Mouse (Mus musculus): ENCODE data around the gene Mtmr3. TPM values are rescaled to one million over a fixed set of nuclear protein-coding genes. Genes with fewer than 3 reads are reported as not detected.

Gene Mtmr3
- polyA plus RNA-seq, 1 experiment from 2014 or later = 25.6 TPM

DNA sequence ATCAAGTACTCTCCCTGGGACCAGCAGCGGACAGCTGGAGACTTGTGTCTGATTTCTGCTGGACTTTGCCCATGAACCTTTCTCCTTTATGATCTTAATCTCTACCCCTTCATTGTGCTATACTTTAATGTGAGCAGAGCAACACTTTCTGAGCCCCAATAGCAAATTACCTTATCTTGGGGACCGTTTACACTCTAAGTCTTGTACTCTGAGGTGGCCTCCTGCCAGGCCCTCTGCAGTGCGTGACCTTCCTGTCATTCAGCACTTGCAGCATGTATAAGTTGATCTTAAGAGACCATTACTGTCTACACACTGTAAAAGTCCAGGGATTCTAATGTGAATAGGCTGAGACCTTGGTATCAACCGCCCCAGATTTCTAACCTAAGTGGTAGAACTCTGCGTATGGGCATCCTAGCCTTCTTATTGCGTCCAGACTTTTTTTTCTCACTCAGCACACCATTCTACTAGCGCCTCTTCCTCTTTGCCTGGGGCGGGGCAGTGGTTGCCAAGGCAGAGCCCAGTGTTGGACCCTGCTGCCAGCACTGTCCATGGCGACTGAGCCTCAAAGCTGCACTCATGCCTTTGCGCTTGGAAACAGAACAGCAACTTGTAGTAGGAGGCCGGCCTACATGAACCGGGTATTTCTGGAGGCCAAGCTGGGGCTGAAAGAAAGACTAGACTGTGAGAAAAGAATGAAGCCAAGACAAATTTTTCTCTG lies 142.0 kb downstream of the Mtmr3 start:
- ATAC-seq (replicated peaks; ENCODE audit: low FRiP score) = no peak
- 89% methylated on average over 12 of the region's 12 CpGs for WGBS
- Histone ChIP-seq H3K36me3 (no peaks in the 10 kb centered on the region), H3K27ac (no peak overlapping the region), H3K4me2 (no peak overlapping the region), H3K27me3 (0 out of 2 replicates have a peak, but pooled peaks cover 3% of the 10 kb centered on the region), H3K9me3 (replicated peaks) (no peaks in the 10 kb centered on the region), H3K9ac (no peak overlapping the region), H3K4me3 (replicated peaks) (no peak overlapping the region), H3K4me1 (no peaks in the 10 kb centered on the region)

DNA sequence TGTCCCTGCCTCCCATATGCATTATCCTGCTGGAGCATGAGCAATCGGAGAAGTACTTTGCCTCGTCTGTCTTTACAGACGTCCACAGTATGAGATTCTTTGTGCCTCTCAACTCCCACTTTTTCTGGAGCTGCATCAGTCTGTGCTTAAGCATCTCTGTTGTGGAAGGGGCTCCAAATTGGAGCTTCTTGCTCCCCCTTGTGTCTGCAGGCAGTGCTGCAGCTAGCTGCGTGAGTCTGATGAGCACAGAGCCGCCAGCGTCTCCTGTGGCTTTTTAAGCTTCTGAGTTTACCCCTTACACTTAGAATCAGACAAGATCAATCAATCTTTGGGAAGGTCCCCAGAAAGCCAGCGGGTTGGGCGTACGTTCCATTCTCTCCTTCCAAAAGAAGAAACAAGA lies 143.5 kb downstream of the Mtmr3 start:
- WGBS = 20% methylated on average over 9 of the region's 9 CpGs
- Histone ChIP-seq H3K4me2 (no peak overlapping the region), H3K4me3 (replicated peaks) (no peak overlapping the region), H3K4me1 (no peaks in the 10 kb centered on the region), H3K9me3 (replicated peaks) (no peaks in the 10 kb centered on the region), H3K27me3 (0 out of 2 replicates have a peak, but pooled peaks cover 3% of the 10 kb centered on the region), H3K36me3 (no peaks in the 10 kb centered on the region), H3K27ac (no peak overlapping the region), H3K9ac (no peak overlapping the region)
- ATAC-seq (replicated peaks; ENCODE audit: low FRiP score) = no peak

GRCm38 (mm10) chr11:4446195-4446868 lies 148.3 kb downstream of the Mtmr3 start:
- no peak for ATAC-seq (replicated peaks; ENCODE audit: low FRiP score)
- Histone ChIP-seq H3K27me3 (0 out of 2 replicates have a peak, but pooled peaks cover 2% of the 10 kb centered on the region), H3K4me3 (replicated peaks) (no peak overlapping the region), H3K9me3 (replicated peaks) (no peaks in the 10 kb centered on the region), H3K4me1 (no peaks in the 10 kb centered on the region; the same call in 1 of the 2 replicates), H3K9ac (no peak overlapping the region), H3K4me2 (no peak overlapping the region), H3K27ac (no peak overlapping the region), H3K36me3 (no peaks in the 10 kb centered on the region)
- WGBS = 87% methylated on average over 9 of the region's 9 CpGs

DNA sequence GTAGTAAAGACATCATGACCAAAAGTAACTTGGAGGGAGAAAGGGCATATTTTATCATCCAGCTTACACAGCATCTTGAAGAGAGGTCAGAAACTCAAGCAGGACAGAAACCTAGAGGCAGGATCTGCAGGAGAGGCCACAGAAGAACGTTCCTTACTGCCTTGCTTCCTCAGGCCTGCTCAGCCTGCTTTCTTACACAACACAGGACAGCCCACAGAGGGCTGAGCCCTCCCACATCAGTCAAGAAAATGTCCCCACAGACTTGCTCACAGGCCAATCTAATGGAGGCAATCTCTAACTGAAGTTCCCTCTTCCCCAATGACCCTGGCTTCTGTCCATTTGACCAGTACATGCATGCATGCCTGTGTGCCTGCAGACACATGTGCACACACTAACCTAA lies 152.4 kb downstream of the Mtmr3 start:
- Histone ChIP-seq H3K4me1 (peaks cover 4% of the 10 kb centered on the region), H3K4me2 (no peak overlapping the region), H3K27ac (no peak overlapping the region), H3K36me3 (no peaks in the 10 kb centered on the region), H3K27me3 (no peaks in the 10 kb centered on the region), H3K9me3 (replicated peaks) (no peaks in the 10 kb centered on the region), H3K9ac (no peak overlapping the region), H3K4me3 (replicated peaks) (no peak overlapping the region)
- ATAC-seq (replicated peaks; ENCODE audit: low FRiP score) = no peak
- 43% methylated on average over 1 of the region's 1 CpGs for WGBS

DNA sequence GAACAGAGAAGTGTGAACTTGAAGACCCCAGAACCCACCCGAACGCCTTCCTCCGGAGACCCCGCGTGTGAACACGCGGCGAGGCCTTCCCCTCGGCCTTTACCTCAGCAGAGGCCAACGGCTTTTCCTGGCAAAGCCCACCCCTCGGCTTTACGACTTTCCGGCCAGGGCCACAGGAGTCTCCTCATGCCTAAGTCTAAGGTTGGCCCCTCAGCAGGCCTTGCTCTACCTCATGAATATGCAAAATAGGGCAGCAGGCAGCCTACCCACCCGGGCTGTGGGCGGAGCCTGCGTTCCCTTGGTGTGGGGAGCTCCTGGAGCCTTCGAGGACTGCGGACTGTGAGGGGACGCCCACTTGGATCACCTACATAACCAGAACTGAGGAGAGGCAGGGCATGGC lies 153.7 kb downstream of the Mtmr3 start, which contains the start of gene Hormad2:
Hormad2 (minus strand) TSS at position 128 of the 400 bp plus-strand sequence.
- no peak within 1 kb of the TSS for H3K4me3 ChIP-seq (replicated peaks)
- H3K36me3 ChIP-seq = no peaks in the 10 kb centered on the region
- H3K4me1 ChIP-seq = peaks cover 4% of the 10 kb centered on the region
- H3K9me3 ChIP-seq (replicated peaks) = no peaks in the 10 kb centered on the region
- no peak within 1 kb of the TSS for H3K27ac ChIP-seq
- ATAC-seq (replicated peaks; ENCODE audit: low FRiP score) = no peak; the same call in 1 of the 2 replicates
- H3K4me2 ChIP-seq = 0 out of 2 replicates have a peak within 1 kb of the TSS, but pooled peaks have one; percentile 19
- H3K27me3 ChIP-seq = no peaks in the 10 kb centered on the region
- no peak within 1 kb of the TSS for H3K9ac ChIP-seq
- WGBS = 51% methylated on average over 19 of the region's 19 CpGs

- Histone ChIP-seq H3K4me2 (no peak overlapping the region), H3K4me3 (replicated peaks) (no peak overlapping the region), H3K36me3 (no peaks in the 10 kb centered on the region), H3K9ac (no peak overlapping the region), H3K27me3 (no peaks in the 10 kb centered on the region), H3K27ac (no peak overlapping the region), H3K9me3 (replicated peaks) (no peaks in the 10 kb centered on the region), H3K4me1 (peaks cover 4% of the 10 kb centered on the region)
- ATAC-seq (replicated peaks; ENCODE audit: low FRiP score) = no peak
- WGBS = 57% methylated on average over 2 of the region's 2 CpGs
Observed at GRCm38 (mm10) chr11:4438211-4438610, 156.5 kb downstream of the Mtmr3 start.

- no peak overlapping the region for H3K9ac ChIP-seq
- H3K9me3 ChIP-seq (replicated peaks) = no peaks in the 10 kb centered on the region
- no peak for ATAC-seq (replicated peaks; ENCODE audit: low FRiP score)
- H3K4me2 ChIP-seq = no peak overlapping the region
- H3K36me3 ChIP-seq = no peaks in the 10 kb centered on the region
- H3K27me3 ChIP-seq = no peaks in the 10 kb centered on the region
- WGBS = 77% methylated on average over 1 of the region's 1 CpGs
- peaks cover 4% of the 10 kb centered on the region for H3K4me1 ChIP-seq
- H3K27ac ChIP-seq = no peak overlapping the region
- H3K4me3 ChIP-seq (replicated peaks) = no peak overlapping the region
Observed at GRCm38 (mm10) chr11:4437318-4437717, 157.3 kb downstream of the Mtmr3 start.

- Histone ChIP-seq H3K27ac (no peak overlapping the region), H3K4me3 (replicated peaks) (no peak overlapping the region), H3K4me1 (peaks cover 4% of the 10 kb centered on the region), H3K36me3 (no peaks in the 10 kb centered on the region), H3K27me3 (no peaks in the 10 kb centered on the region), H3K4me2 (no peak overlapping the region), H3K9ac (no peak overlapping the region), H3K9me3 (replicated peaks) (no peaks in the 10 kb centered on the region)
- 67% methylated on average over 3 of the region's 3 CpGs for WGBS
- no peak for ATAC-seq (replicated peaks; ENCODE audit: low FRiP score)
Observed at GRCm38 (mm10) chr11:4436631-4437030, 158.0 kb downstream of the Mtmr3 start.

- 48% methylated on average over 4 of the region's 4 CpGs for WGBS
- Histone ChIP-seq H3K36me3 (no peaks in the 10 kb centered on the region), H3K4me3 (replicated peaks) (no peak overlapping the region), H3K4me2 (no peak overlapping the region), H3K9ac (no peak overlapping the region), H3K27ac (no peak overlapping the region), H3K4me1 (no peaks in the 10 kb centered on the region), H3K9me3 (replicated peaks) (no peaks in the 10 kb centered on the region), H3K27me3 (no peaks in the 10 kb centered on the region)
- no peak for ATAC-seq (replicated peaks; ENCODE audit: low FRiP score)
Observed at GRCm38 (mm10) chr11:4434461-4434860, 160.2 kb downstream of the Mtmr3 start.

Other genes with a start within 250 kb of the Mtmr3 start
- 0.09 and 0.53 TPM in 2 replicates for gene Hormad2, start 153.8 kb downstream of the Mtmr3 start, polyA plus RNA-seq (2015; fragmentation: Nextera tagmentation; extraction: Ambion mirVana)
- gene Gm11032, start 25.2 kb upstream of the Mtmr3 start, polyA plus RNA-seq (2015; fragmentation: Nextera tagmentation; extraction: Ambion mirVana) = not detected in 2 replicates
- gene Ascc2, start 42.9 kb upstream of the Mtmr3 start, polyA plus RNA-seq (2015; fragmentation: Nextera tagmentation; extraction: Ambion mirVana) = 34.5 and 36.5 TPM in 2 replicates
- gene Uqcr10, start 109.5 kb upstream of the Mtmr3 start, polyA plus RNA-seq (2015; fragmentation: Nextera tagmentation; extraction: Ambion mirVana) = 889 and 930 TPM in 2 replicates
- 71.6 and 72.1 TPM in 2 replicates for gene Zmat5, start 109.8 kb upstream of the Mtmr3 start, polyA plus RNA-seq (2015; fragmentation: Nextera tagmentation; extraction: Ambion mirVana)
- gene Cabp7, start 151.9 kb upstream of the Mtmr3 start, polyA plus RNA-seq (2015; fragmentation: Nextera tagmentation; extraction: Ambion mirVana) = 0.10 and 0.17 TPM in 2 replicates

All from kidney, embryonic 15.5 days (tissue).